Mouse (Mus musculus) cerebellum, adult (tissue): ENCODE measurements around the gene Stard10.

ENCODE experiments used
- ATAC-seq: cut with Nextera tagmentation; 2 replicates; pipeline ENCODE4 v1.9.2; 2017; ENCODE audit warnings: mild to moderate bottlenecking, moderate library complexity, mixed read lengths; ENCODE audit not compliant: insufficient number of reproducible peaks, low FRiP score, low TSS enrichment

The Stard10 gene

DNA sequence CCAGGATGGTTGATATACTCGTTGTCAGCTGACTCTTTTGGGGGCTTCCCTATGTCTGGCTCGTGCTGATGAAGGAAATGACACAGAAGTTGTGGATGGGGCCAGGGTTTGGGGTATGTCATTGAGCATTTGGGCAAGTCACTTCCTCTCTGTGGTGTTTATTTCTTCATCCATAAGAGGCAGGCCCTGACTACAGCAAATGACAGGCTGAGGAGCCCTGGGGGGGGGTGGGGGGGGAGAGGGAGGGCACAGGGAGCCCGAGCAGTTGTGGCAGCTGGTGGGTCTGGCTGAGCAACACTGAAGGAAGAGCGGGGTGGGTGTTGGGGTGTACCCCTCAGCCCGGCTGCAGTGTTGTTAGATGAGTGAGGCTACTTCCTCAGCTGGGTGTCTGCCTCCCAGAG is 45.9 kb downstream of the Stard10 start:
- no peak for ATAC-seq

- no peak for ATAC-seq
Measured at GRCm38 (mm10) chr7:101363914-101364313, 47.0 kb downstream of the Stard10 start.

- no peak for ATAC-seq
Measured at GRCm38 (mm10) chr7:101367901-101368852, 51.3 kb downstream of the Stard10 start.

- ATAC-seq: no peak
Measured at GRCm38 (mm10) chr7:101369666-101370065, 52.8 kb downstream of the Stard10 start.

DNA sequence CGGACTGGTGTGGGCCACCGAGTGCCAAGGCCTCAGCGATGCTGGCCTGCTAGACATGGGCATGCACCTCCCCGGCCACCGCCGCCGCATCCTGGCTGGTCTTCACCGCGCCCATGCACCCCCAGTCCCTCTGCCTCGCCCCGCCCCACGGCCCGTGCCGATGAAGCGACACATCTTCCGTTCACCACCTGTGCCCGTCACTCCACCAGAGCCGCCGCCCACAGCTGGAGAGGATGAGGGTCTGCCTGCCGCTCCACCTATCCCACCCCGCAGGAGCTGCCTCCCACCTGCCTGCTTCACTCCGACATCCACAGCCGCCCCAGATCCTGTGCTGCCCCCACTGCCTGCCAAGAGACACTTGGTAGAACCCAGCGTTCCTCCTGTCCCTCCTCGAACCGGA is 56.2 kb downstream of the Stard10 start:
- no peak for ATAC-seq

- ATAC-seq: peak; percentile 51; the same call in 1 of the 2 replicates
Measured at GRCm38 (mm10) chr7:101374155-101374554, 57.3 kb downstream of the Stard10 start.

DNA sequence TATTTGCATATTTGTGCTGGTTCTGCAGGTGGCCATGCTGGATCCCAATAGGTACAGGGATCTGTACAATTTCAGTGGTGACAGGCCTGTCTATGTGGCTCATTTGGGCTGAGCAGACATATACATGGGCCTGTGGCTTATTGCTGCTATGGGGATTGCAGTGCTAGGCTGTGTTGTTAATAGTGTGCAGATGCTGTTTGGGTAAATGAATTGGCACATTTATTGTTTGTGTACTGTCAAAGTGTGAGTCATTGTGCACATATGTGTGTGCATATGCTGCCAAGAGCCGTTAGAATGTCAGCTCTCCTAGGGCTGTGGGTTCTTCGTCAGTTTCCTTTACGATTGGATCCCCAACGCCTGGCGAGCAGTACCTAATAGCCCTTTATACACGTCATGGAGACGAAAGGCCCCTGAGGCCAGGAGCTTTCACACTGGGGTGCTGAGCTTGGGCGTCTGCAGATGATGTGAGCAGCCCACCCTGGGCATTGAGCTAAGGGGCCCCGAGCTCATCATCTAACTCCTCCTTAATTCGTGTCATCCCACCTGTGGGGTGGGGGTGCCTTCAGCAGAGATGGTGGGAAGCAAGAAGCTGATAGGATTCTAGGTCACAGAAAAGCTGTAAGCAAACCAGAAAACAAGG is 59.9 kb downstream of the Stard10 start:
- no peak for ATAC-seq

DNA sequence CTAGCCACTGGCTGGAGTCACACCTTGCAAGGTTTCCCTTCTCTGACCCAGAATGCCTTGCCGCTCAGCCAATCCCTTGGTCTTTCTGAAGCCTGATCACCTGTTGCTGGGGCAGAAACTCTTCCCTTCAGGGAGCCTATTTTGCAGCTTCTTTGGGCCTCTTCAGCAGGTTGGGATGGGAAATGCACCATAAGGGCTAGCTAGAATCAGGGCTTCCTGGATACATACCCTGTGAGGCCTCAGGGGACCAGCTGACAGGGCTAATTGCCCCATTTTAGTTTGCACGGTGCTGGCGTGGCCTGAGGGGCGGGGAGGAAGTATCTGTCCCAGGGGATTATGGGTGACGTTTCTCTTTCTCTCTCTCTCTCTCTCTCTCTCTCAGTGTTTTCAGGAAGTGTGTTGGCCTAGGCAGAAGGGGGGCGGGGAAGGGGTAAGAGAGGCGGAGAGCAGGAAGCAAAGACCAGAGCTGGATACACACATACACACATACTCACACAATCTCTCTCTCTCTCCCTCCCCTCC is 60.9 kb downstream of the Stard10 start:
- ATAC-seq: no peak

DNA sequence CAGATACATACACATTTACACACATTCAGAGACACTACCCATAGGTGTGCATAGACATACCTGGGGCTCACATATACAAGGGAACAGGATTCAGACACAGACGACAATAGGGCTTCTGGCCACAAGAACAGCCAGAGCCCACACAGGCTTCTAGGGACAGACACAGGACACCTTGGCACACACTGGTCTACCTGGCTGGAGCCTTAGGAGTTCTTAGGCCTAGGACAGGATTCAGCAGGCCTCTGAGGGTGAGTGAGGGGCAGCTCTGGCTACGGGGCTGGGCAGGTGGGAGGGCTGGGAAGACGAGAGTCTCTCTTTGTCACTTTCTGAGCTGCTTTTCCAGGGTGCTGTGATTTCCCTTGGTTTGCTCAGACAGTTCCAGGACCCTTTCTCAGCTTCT is 61.4 kb downstream of the Stard10 start:
- ATAC-seq: no peak

DNA sequence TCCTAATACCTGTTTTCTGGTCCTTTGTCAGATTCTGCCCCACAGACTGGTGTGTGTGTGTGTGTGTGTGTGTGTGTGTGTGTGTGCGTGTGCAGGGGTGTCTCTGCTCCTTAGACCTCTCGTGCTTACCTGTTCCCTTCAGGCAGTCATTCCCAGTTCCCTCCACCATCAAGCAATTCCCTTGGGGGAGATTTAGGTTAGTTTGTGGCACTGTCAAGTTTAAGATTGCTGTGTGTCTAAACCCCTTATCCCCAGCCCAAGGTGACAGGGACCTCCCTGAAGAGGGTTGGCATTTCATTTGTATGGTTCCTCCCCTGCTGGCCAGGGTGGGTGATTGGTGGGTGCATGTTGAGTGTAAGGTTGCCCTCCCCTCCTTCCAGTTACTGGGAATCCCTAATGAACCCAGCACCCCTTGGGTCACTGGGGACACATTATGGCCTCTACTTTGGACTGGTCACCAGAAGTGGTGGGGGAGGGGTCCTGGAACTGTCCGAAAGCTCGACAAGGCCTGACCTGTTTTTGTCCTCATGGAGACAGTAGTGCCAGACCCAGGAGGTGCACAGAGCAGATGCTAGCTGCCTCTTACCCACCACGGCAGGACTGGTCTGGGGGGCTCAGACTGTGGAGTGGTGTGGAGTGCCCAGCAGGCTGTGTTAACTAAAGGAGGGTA is 62.0 kb downstream of the Stard10 start:
- no peak for ATAC-seq

DNA sequence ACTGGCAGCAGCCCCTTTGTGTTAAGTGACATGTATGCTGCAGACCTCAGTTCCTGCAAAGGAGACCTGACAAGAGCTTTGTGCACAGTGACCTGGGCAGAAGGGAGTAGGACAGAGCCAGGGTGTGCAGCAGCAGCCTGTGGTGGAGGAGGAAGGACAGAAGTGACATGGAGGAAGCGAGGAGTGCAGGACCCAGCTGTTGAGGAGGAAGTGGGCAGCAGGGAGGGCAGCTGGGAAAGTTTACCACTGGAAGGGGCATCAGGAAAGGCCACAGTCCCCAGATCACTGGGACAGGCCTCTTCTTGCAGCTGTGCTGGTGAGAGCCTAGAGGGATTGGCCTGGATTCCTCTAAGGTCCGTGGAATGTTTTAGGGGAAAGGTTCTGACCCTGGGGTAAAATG is 62.8 kb downstream of the Stard10 start:
- ATAC-seq: no peak

DNA sequence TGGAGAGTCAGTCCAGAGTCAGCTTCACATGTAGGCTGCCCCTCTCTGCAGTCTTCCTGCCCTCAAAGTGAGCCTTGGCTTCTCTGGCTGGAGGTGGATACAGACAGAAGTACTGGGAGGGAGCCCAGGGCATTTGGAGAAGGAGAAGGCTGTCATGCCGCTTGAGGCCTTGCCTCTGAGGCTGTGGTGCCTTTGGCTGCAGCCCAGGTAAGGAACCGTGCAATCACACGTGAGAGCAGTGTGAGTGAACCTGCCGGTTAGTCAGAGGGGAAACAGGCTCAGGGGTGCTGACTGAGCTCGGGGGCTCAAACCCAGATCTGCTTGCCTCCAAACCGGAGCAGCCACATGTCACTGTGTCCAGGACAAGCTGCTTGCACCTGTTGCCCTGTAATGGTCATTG is 64.6 kb downstream of the Stard10 start:
- ATAC-seq: no peak

- no peak for ATAC-seq
Measured at GRCm38 (mm10) chr7:101382378-101382777, 65.5 kb downstream of the Stard10 start.

- no peak for ATAC-seq
Measured at GRCm38 (mm10) chr7:101383756-101384155, 66.9 kb downstream of the Stard10 start.

DNA sequence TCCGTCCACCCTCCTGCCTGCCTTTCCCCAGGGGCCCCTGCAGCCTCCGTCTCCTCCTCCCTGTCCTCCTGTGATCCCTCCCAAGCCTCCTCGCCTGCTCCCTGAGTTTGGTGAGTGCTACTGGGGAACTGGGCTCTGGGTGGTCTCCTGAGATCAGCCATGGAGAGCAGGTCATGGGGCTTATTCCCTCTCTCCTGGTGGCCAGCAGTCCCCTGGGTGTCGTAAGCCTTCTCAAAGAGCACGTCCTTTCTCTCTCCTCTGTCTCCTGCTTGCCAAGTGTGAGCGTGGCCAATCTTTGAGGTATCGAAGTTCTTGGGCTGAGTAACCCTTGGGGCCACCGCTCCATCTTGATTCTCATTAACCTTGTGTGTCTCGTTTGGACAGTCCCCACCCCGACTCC is 68.0 kb downstream of the Stard10 start:
- no peak for ATAC-seq

DNA sequence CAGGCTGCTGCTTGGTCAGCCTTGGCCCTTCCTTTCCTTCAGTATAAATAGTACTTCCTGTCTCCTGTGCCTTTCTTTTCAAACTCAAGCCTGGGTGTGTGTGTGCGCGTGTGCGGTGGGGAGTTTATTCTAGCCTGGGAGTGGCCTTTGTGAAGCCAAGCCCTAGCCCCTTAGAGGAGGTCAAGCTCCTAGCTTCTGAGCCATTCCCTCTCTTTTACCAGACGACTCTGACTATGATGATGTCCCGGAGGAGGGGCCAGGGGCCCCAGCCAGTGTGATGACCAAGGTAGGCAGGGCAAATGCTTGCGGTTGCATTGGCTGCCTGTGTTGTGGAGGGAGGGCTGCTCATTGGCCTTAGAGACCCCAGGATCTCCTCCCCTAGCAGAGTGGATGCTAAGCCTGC is 68.4 kb downstream of the Stard10 start:
- ATAC-seq: no peak

DNA sequence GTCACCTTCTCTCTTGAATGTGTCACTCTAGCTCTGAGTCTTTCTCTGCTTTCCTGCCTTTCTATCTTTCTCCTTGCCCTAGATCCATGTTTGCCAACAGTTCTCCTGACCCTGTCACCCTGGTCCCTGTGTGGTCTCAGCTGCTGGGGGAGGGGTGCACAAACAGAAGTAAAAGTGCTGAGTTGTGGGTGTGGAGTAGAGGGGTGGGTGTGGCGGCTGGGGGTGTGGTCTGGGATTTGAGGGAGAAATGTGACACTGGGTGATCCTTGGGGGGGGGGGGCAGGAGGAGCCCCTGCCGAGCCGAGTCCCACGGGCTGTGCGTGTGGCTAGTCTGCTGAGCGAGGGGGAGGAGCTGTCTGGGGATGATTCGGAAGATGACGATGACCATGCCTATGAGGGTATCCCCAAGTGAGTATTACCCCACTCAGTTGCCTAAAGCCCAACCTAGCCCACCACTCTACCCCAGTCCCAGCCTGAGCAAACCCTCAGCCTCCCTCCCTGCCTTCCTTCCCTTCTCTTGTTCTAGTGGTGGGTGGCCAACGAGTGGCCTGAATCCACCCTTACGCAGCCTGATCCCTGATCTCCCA is 69.1 kb downstream of the Stard10 start:
- ATAC-seq: no peak

- no peak for ATAC-seq
Measured at GRCm38 (mm10) chr7:101389256-101389655, 72.4 kb downstream of the Stard10 start.

DNA sequence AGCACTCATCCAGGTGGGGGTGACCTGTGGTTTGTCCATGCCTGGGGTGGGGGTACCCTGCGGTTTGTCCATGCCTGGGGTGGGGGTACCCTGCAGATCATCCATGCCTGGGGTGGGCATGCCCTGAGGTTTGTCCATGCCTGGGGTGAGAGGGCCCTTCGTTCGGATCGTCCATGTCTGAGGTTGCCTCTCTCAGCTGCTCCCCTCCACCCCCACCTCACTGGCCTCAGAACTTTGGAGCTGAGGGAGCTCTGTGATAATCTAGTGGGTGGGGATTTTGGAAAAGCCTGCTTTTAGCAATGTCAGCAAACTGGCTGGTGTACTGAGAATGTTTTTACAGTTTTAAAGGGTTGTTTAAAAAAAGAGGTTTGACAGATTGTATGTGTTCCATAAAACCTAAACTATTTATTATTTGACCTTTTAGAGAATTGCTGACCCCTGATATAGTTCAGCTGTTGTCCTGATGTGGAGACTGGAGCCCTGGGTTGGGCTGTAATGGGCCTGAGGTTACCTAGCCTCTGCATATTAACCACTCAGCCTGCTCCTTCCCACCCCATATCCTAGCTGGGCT is 75.1 kb downstream of the Stard10 start:
- no peak for ATAC-seq

DNA sequence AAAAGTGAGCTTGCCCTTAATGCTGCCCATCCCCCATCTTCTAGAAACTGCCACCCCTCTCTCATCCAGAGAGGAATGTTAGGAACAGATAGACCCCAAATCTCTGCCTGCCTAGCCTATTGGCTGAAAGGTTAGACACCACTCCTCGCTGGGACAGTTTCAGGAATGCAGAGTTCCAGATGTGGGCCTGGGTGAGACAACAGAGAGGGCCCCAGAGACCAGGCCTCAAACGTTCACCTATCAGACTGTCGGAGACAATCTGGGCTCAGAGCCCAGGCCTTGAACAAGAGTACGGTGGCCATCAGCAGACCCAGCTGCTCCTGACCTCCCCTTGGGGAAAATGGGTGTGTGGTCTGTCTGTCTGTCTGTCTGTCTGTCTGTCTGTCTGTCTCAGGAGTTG is 76.1 kb downstream of the Stard10 start:
- ATAC-seq: no peak
